Mouse (Mus musculus): Measurements from ENCODE around the gene Isca2.

The Isca2 gene

DNA sequence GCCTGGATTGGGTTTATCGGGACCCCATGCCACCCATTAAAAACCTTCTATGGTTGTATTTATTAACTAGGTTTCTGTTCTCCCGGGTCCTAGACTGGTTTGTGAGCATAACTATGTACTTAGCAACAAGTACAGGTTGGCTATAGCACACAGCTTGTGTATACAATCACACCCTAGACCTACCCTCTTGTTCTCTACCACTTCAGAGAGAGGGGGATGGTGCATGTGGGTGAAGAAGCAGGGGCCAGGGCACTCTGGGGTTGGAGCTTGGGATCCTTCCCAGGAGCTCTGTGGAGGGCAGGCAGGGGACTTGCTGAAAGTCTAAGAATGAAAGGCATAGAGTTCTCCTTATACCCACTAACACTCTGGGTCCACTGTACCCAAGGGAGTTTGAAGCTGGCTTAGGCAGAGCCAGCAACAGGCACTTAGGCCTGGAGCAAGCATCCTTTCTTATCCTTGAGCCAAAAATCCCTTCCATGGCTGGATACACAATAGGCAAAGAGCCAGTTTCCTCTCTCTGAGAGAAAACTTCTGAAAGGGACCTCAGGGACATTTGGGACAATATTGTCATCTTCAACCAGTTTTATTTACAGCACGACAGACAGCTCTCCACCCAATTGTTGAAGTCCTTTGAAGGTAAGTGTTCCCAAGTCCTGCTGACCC is 41.7 kb downstream of the Isca2 start:
- DNase-seq (ENCODE audit: low spot score in 2 of 2) = no peak

DNA sequence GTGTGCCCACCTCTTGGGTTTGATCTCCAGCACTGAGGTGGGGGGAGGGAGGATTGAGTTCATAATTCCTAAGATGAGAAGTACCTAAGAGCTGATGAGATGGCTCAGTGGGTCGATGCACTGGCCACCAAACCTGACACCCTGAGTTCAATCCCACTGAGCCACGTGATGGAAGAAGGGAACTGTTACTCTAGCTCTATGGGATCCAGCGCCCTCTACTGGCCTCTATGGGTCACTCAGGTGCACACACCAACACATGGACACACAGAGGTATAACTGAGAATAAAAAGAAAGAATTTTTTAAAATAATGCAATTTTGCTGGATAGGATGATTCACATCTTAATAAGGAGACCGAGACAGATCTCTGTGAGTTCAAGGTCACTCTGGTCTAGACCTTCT is 45.4 kb downstream of the Isca2 start:
- DNase-seq (ENCODE audit: low spot score in 2 of 2) = no peak

DNA sequence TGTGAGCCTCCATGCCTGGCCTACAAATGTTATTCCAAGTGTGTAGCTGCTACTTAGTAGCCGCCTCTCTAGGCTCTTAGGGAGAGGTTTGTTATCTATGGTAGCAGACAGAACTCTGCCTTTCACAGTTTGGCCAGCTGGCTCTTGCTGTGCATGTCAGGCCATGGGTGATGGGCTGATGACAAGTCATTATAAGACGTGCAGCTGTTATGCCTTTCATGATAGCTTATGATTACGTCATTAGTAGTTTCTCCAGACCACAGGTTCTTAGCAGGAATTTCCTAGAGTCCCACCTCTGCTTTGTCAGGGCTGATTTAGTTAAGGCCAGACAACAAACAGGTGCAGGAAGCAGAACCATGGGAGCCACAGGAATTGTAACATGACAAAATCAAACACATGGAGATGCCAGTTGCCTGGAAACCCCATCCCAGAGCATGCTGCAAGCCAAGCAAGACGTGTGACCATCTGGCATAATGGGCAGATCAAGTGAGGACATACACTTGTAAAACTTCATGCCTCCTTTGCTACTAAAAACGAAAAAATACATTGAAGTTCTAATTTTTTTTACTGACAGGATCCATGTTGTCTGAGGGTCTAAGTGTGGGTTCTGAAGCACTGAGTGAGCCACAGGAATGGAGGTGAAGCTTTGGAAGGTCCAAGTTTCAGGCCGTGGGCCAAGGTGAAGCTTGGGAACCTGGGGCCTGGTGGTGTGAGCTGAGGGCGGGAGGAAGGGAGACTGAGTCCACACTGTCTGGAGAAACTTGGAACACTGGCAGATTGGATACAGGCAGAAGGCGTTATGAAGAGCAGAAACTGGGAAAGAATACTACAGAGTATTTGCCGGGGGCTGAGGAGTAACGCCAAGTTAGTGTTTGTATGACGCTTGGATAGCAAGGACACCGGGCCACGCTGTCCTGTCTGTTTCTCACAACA is 46.5 kb downstream of the Isca2 start:
- peak; percentile 6 to 23 for DNase-seq (ENCODE audit: low spot score in 2 of 2)

DNA sequence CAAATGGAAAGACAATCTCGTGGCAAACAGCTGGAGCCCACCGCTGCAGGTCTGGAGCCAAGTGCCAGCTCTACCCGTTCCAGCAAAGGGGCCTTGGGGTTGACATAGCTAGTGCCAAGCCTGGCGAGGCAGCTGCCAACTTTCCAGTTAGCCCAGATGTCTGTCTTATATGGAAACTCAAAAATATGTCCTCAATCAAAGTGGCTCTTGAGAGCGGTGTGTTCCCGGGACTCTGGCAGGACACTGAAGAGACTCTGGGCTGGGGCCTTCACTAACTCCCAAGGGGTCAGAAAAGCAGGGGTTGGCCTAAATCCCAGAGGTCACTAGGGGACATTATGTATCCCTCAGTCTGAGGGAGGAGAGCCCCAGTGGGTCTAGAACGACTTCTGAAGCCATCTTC is 50.5 kb downstream of the Isca2 start:
- DNase-seq (ENCODE audit: low spot score in 2 of 2) = no peak

DNA sequence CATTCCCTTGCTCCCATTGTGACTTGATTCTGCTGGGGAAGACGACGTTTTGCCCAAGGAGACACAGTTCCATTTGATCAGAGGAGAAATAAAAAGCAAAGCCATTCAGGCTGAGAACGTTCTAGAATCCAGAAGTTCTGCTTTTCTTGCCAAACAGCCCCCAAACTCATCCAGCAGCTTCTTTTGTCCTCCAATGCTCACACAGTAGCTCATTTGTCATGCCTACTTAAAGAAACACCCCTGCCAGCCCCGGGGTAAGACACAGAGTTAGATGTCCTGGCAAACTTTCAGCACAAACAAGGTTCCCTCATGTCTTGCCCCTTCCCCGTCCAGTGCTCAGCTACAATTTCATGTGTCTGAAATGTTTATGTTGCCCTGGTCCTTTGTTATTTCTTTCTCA is 51.2 kb downstream of the Isca2 start:
- no peak for DNase-seq (ENCODE audit: low spot score in 2 of 2)

Data from right cerebral cortex, adult 2 months (tissue).